Mouse (Mus musculus): ENCODE data around the gene Numbl. TPM values are rescaled to one million over a fixed set of nuclear protein-coding genes. Genes with fewer than 3 reads are reported as not detected.

Numbl gene
- polyA plus RNA-seq, 1 experiment from 2014 or later = 16.2 TPM

DNA sequence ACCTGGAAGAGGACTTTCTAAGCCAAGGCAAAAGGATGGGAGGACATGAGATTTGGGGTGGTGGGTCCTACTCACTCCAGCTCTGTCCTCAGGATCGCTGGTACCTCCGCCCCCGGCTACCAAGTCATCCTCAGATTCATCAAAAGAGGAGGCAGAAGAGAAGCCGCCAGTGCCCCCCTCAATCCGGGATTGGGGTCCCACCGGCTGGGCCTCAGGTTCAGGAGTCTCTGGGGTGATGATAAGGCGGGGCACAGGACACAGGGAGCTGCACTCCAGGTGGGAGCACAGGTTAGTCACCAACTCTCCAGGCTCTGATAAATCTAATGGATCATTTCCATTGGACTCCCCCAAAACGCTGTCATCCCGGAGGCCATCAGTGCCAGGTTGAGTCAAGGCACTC lies 31.0 kb upstream of the Numbl start:
- TF ChIP-seq CTCF (IDR thresholded peaks at IDR 0.05; ENCODE audit: low read depth) = no peak
- 26% methylated on average over 9 of the region's 9 CpGs for WGBS
- no peaks in the 10 kb centered on the region for H3K9me3 ChIP-seq (ENCODE audit: low read depth, low read length)
- peak overlapping the region; percentile 76 for H3K9ac ChIP-seq
- H3K4me2 ChIP-seq = peak overlapping the region; percentile 76
- H3K27ac ChIP-seq (ENCODE audit: low read depth) = no peak overlapping the region
- no peak for ATAC-seq (ENCODE audit: insufficient read depth)
- no peak for DNase-seq
- peaks cover 17% of the 10 kb centered on the region; the same call in 1 of the 2 replicates for H3K4me1 ChIP-seq (ENCODE audit: insufficient read depth)
- H3K36me3 ChIP-seq (ENCODE audit: insufficient read depth) = 0 out of 2 replicates have a peak, but pooled peaks cover 5% of the 10 kb centered on the region
- peak overlapping the region; percentile 76 for H3K4me3 ChIP-seq (ENCODE audit: low read depth, low read length)
- no peaks in the 10 kb centered on the region for H3K27me3 ChIP-seq (ENCODE audit: insufficient read depth, low read length)

DNA sequence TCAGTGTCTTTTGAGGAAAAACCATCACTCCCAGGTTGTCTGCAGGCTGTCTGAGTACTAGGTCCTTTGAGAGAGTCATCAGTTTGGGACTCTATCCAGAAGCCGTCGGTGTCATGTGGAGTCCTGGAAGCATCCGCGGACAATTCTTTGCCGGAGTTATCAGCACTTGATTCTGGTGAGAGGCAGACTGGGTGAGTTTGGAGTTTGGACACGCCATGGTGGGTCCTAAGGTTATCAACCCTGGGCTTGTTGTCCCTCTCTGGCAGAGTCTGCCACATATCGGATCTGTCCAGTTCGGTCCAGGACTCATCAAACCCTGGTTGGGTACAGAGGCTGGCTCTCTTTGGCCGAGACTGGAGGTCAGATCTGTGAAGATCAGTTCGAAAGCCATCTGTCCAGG lies 30.6 kb upstream of the Numbl start:
- Histone ChIP-seq H3K4me2 (peak overlapping the region; percentile 76), H3K9ac (peak overlapping the region; percentile 76), H3K27me3 (ENCODE audit: insufficient read depth, low read length) (no peaks in the 10 kb centered on the region), H3K36me3 (ENCODE audit: insufficient read depth) (0 out of 2 replicates have a peak, but pooled peaks cover 1% of the 10 kb centered on the region), H3K27ac (ENCODE audit: low read depth) (peak overlapping the region; percentile 91; the same call in 1 of the 2 replicates), H3K4me1 (ENCODE audit: insufficient read depth) (peaks cover 17% of the 10 kb centered on the region; the same call in 1 of the 2 replicates), H3K9me3 (ENCODE audit: low read depth, low read length) (no peaks in the 10 kb centered on the region), H3K4me3 (ENCODE audit: low read depth, low read length) (peak overlapping the region; percentile 76)
- under 1% methylated on average over 10 of the region's 10 CpGs for WGBS
- peak; percentile 1; the same call in 1 of the 2 replicates for ATAC-seq (ENCODE audit: insufficient read depth)
- peak; percentile 24 for DNase-seq
- TF ChIP-seq CTCF (IDR thresholded peaks at IDR 0.05; ENCODE audit: low read depth) = no peak

DNA sequence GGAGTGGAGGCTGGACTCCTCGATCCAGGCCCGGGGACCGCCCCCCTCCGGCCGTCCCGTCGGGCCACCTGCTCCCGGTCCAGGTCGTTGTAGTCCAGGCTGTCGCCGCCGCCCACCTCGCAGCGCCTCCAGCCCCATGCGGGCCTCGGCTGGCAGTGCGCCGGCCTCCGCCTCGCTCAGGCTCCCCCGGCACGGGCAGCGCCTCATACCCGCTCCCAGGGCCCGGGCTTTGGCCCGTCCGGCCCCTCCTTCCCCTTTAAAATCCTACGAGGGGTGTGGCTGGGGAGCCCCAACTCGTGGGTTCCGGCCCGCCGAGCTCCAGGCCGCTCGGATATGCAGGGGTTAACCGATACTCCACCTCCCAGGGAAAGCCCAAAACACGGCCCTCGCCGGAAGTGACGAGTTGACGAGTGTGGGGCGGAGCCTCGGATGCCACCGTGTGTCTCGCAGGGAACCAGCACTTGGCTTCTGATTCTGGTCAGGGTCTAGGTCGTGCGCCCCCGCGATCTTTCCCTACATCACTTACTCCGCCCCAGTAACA lies 29.9 kb upstream of the Numbl start, which contains the start of gene Itpkc:
Gene Itpkc (minus strand): TSS at position 381 of the 541 bp plus-strand sequence.
- Histone ChIP-seq H3K9me3 (ENCODE audit: low read depth, low read length) (no peaks in the 10 kb centered on the region), H3K27me3 (ENCODE audit: insufficient read depth, low read length) (no peaks in the 10 kb centered on the region), H3K4me2 (peak within 1 kb of the TSS; percentile 76), H3K4me1 (ENCODE audit: insufficient read depth) (peaks cover 17% of the 10 kb centered on the region; the same call in 1 of the 2 replicates), H3K27ac (ENCODE audit: low read depth) (peak within 1 kb of the TSS; percentile 91), H3K9ac (peak within 1 kb of the TSS; percentile 76), H3K36me3 (ENCODE audit: insufficient read depth) (no peaks in the 10 kb centered on the region), H3K4me3 (ENCODE audit: low read depth, low read length) (peak within 1 kb of the TSS; percentile 76)
- DNase-seq (peak; percentile 98), ATAC-seq (ENCODE audit: insufficient read depth) (peak; percentile 81)
- WGBS = under 1% methylated on average over 48 of the region's 49 CpGs
- peak; percentile 23; the same call in 1 of the 2 replicates for TF ChIP-seq CTCF (IDR thresholded peaks at IDR 0.05; ENCODE audit: low read depth)

DNA sequence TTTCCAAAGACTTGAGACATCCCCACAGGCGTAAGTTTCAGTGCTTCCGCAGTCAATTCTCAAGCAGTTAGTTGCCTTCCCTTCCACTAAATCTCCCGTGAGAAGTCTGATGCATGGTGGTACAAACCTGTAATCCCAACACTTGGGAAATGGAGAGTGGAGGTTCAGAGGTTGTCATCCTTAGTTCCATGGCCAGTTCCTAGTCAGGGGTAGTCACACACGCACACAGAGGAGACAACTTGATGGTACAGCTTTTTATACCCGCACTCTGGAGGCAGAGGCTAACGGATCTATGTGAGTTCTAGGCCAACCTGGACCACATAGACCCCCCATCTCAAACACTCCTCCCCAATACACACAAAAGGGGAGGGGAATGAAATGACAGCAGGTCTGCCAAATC lies 29.4 kb upstream of the Numbl start:
- Histone ChIP-seq H3K27ac (ENCODE audit: low read depth) (peak overlapping the region; percentile 91), H3K4me2 (peak overlapping the region; percentile 76), H3K4me1 (ENCODE audit: insufficient read depth) (peaks cover 17% of the 10 kb centered on the region; the same call in 1 of the 2 replicates), H3K9ac (peak overlapping the region; percentile 76), H3K4me3 (ENCODE audit: low read depth, low read length) (peak overlapping the region; percentile 76), H3K36me3 (ENCODE audit: insufficient read depth) (no peaks in the 10 kb centered on the region), H3K9me3 (ENCODE audit: low read depth, low read length) (no peaks in the 10 kb centered on the region), H3K27me3 (ENCODE audit: insufficient read depth, low read length) (no peaks in the 10 kb centered on the region)
- no peak for TF ChIP-seq CTCF (IDR thresholded peaks at IDR 0.05; ENCODE audit: low read depth)
- no peak for ATAC-seq (ENCODE audit: insufficient read depth)
- 13% methylated on average over 6 of the region's 6 CpGs for WGBS
- no peak for DNase-seq

DNA sequence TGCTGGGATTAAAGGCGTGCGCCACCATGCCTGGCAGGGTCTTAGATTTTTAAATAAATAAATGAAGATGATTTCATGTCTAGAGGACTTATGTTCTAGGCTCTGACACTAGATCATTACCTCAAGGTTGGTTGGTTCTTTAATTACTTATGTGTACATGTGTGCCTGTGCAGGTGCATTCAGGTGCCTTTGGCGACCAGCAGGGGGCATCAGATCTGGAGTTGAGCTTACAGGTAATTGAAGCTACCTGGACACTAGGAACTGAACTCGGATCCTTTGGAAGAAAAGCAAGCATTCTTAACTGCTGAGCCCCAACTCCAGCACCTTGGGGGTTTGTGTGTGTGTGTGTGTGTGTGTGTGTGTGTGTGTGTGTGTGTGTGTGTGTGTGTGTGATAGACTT lies 27.5 kb upstream of the Numbl start:
- TF ChIP-seq CTCF (IDR thresholded peaks at IDR 0.05; ENCODE audit: low read depth) = peak; percentile 43; the same call in 1 of the 2 replicates
- no peak overlapping the region for H3K4me2 ChIP-seq
- H3K4me3 ChIP-seq (ENCODE audit: low read depth, low read length) = no peak overlapping the region

DNA sequence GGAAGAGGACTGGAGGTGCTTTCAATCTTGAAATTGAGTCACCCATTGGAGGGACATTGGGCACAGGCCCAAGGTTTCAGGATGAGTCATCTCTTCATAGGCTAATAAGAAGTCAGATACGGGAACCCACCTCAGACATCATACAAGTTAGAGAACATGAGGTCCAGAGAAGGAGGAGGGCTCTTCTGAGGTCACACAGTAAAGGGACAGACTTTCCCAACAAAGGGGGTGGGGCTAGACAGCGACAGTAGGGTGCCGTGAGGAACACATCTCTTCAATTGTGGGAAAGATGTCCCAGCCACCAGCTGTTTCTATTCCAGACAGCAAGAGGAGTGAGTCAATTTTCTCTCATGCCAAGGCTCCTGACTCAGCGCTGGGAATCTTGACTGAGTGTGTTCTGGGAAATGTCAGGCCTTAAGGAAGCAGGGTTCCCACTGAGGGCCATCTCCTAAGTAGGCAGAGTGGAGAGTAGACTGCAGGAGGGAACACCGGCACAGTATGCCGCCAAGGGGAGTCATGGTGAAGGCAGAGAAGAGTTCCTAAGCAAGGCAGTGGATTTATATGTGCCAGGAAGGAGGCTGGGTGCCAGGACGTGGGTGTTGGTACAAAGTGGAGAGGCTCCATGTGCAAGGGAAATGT lies 26.4 kb upstream of the Numbl start:
- Histone ChIP-seq H3K36me3 (ENCODE audit: insufficient read depth) (no peaks in the 10 kb centered on the region), H3K4me2 (no peak overlapping the region), H3K9me3 (ENCODE audit: low read depth, low read length) (no peaks in the 10 kb centered on the region), H3K27ac (ENCODE audit: low read depth) (no peak overlapping the region), H3K4me3 (ENCODE audit: low read depth, low read length) (no peak overlapping the region), H3K4me1 (ENCODE audit: insufficient read depth) (peaks cover 3% of the 10 kb centered on the region; the same call in 1 of the 2 replicates), H3K9ac (no peak overlapping the region), H3K27me3 (ENCODE audit: insufficient read depth, low read length) (no peaks in the 10 kb centered on the region)
- ATAC-seq (ENCODE audit: insufficient read depth) = no peak
- DNase-seq = no peak
- 72% methylated on average over 7 of the region's 7 CpGs for WGBS
- no peak for TF ChIP-seq CTCF (IDR thresholded peaks at IDR 0.05; ENCODE audit: low read depth)

More for the DNA sequence above, 27.5 kb upstream of the Numbl start:
- Histone ChIP-seq H3K4me1 (ENCODE audit: insufficient read depth) (peaks cover 7% of the 10 kb centered on the region; the same call in 1 of the 2 replicates), H3K27me3 (ENCODE audit: insufficient read depth, low read length) (no peaks in the 10 kb centered on the region), H3K36me3 (ENCODE audit: insufficient read depth) (no peaks in the 10 kb centered on the region), H3K9ac (no peak overlapping the region), H3K27ac (ENCODE audit: low read depth) (no peak overlapping the region), H3K9me3 (ENCODE audit: low read depth, low read length) (no peaks in the 10 kb centered on the region)
- DNase-seq = no peak
- no peak for ATAC-seq (ENCODE audit: insufficient read depth)
- WGBS = 80% methylated on average over 4 of the region's 4 CpGs

DNA sequence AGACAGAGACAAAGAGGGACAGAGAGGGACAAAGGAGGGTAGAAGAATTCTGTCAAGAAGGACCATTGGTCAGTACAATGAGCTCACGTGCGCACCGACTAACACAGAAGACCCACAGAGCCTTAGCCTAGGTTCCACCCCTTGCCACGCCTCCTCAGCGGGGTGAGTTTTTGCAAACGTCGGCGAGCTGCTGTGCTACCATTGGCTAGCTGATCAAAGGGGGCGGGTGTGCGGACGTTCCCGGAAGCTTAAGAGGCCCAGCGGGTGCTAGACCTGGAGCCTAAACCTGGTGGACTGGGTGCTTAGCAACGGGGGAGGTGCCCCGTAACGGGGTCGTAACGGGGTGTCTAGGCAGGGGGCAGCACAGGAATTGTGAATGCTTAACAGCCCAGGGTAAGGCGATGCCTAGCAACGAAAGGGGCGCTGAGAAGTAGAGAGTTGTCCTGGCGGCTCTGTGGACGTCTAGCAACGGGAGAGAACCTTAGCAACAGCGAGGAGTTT lies 25.4 kb upstream of the Numbl start, which contains the start of gene Coq8b:
Gene Coq8b (plus strand): TSS at position 243 of the 501 bp plus-strand sequence.
- no peaks in the 10 kb centered on the region for H3K9me3 ChIP-seq (ENCODE audit: low read depth, low read length)
- H3K4me1 ChIP-seq (ENCODE audit: insufficient read depth) = no peaks in the 10 kb centered on the region
- WGBS = under 1% methylated on average over 25 of the region's 25 CpGs
- peak; percentile 51 for TF ChIP-seq CTCF (IDR thresholded peaks at IDR 0.05; ENCODE audit: low read depth)
- no peaks in the 10 kb centered on the region for H3K36me3 ChIP-seq (ENCODE audit: insufficient read depth)
- H3K4me2 ChIP-seq = peak within 1 kb of the TSS; percentile 81
- H3K4me3 ChIP-seq (ENCODE audit: low read depth, low read length) = peak within 1 kb of the TSS; percentile 51
- ATAC-seq (ENCODE audit: insufficient read depth) = peak; percentile 90
- H3K27me3 ChIP-seq (ENCODE audit: insufficient read depth, low read length) = no peaks in the 10 kb centered on the region
- H3K9ac ChIP-seq = peak within 1 kb of the TSS; percentile 58
- DNase-seq = peak; percentile 98
- H3K27ac ChIP-seq (ENCODE audit: low read depth) = peak within 1 kb of the TSS; percentile 82
